Mouse (Mus musculus): ENCODE results near the gene Stam2. TPM values are rescaled to one million over a fixed set of nuclear protein-coding genes. Genes with fewer than 3 reads are reported as not detected.

The Stam2 gene
- 48.2 and 48.8 TPM in 2 replicates for polyA plus RNA-seq (2016; fragmentation: Nextera tagmentation; extraction: Ambion mirVana)

- Histone ChIP-seq H3K4me2 (replicated peaks) (peak within 1 kb of the TSS; percentile 65), H3K9ac (peak within 1 kb of the TSS; percentile 83), H3K4me3 (peak within 1 kb of the TSS; percentile 88), H3K36me3 (no peaks in the 10 kb centered on the region), H3K9me3 (replicated peaks) (no peaks in the 10 kb centered on the region; the same call in 1 of the 2 replicates), H3K27me3 (no peaks in the 10 kb centered on the region), H3K27ac (peak within 1 kb of the TSS; percentile 96), H3K4me1 (peaks cover 8% of the 10 kb centered on the region)
- peak; percentile 96 for ATAC-seq (ENCODE audit: low FRiP score)
- WGBS, result 8% methylated on average over 54 of the region's 54 CpGs
Observed at GRCm38 (mm10) chr2:52742256-52743158, at the start of gene Stam2. TSS of gene Stam2 (minus strand) at chr2:52742281.

GRCm38 (mm10) chr2:52785106-52785721 is 43.1 kb upstream of the Stam2 start:
- Histone ChIP-seq H3K4me3 (no peak overlapping the region), H3K9me3 (replicated peaks) (no peaks in the 10 kb centered on the region), H3K9ac (no peak overlapping the region), H3K27me3 (no peaks in the 10 kb centered on the region), H3K4me1 (peaks cover 7% of the 10 kb centered on the region; the same call in 1 of the 2 replicates), H3K36me3 (no peaks in the 10 kb centered on the region), H3K4me2 (replicated peaks) (no peak overlapping the region), H3K27ac (no peak overlapping the region)
- no peak for ATAC-seq (ENCODE audit: low FRiP score)
- WGBS, result 56% methylated on average over 3 of the region's 3 CpGs

- no peak overlapping the region for H3K27ac ChIP-seq
- H3K4me3 ChIP-seq, result no peak overlapping the region
- no peak overlapping the region for H3K9ac ChIP-seq
- H3K36me3 ChIP-seq, result no peaks in the 10 kb centered on the region
- H3K9me3 ChIP-seq (replicated peaks), result no peaks in the 10 kb centered on the region
- 84% methylated on average over 10 of the region's 10 CpGs for WGBS
- no peaks in the 10 kb centered on the region for H3K27me3 ChIP-seq
- peaks cover 3% of the 10 kb centered on the region; the same call in 1 of the 2 replicates for H3K4me1 ChIP-seq
- ATAC-seq (ENCODE audit: low FRiP score), result no peak
- no peak overlapping the region for H3K4me2 ChIP-seq (replicated peaks)
Observed at GRCm38 (mm10) chr2:52779987-52780386, 37.9 kb upstream of the Stam2 start.

GRCm38 (mm10) chr2:52779381-52779780 is 37.3 kb upstream of the Stam2 start:
- H3K4me2 ChIP-seq (replicated peaks), result no peak overlapping the region
- H3K27ac ChIP-seq, result no peak overlapping the region
- H3K27me3 ChIP-seq, result no peaks in the 10 kb centered on the region
- no peak overlapping the region for H3K4me3 ChIP-seq
- 82% methylated on average over 9 of the region's 9 CpGs for WGBS
- no peaks in the 10 kb centered on the region for H3K9me3 ChIP-seq (replicated peaks)
- H3K36me3 ChIP-seq, result no peaks in the 10 kb centered on the region
- no peak overlapping the region for H3K9ac ChIP-seq
- ATAC-seq (ENCODE audit: low FRiP score), result no peak
- no peaks in the 10 kb centered on the region for H3K4me1 ChIP-seq

GRCm38 (mm10) chr2:52777839-52778238 is 35.8 kb upstream of the Stam2 start:
- 85% methylated on average over 2 of the region's 2 CpGs for whole genome bisulfite sequencing
- Histone ChIP-seq H3K9me3 (replicated peaks) (no peaks in the 10 kb centered on the region), H3K4me3 (no peak overlapping the region), H3K9ac (no peak overlapping the region), H3K4me2 (replicated peaks) (no peak overlapping the region), H3K27me3 (no peaks in the 10 kb centered on the region), H3K36me3 (no peaks in the 10 kb centered on the region), H3K27ac (no peak overlapping the region), H3K4me1 (peaks cover 1% of the 10 kb centered on the region; the same call in 1 of the 2 replicates)
- no peak for ATAC-seq (ENCODE audit: low FRiP score)

- no peaks in the 10 kb centered on the region for H3K36me3 ChIP-seq
- H3K4me2 ChIP-seq (replicated peaks), result no peak overlapping the region
- H3K4me1 ChIP-seq, result peaks cover 3% of the 10 kb centered on the region; the same call in 1 of the 2 replicates
- peak; percentile 67 for ATAC-seq (ENCODE audit: low FRiP score)
- 45% methylated on average over 1 of the region's 1 CpGs for WGBS
- no peak overlapping the region for H3K27ac ChIP-seq
- no peaks in the 10 kb centered on the region for H3K9me3 ChIP-seq (replicated peaks)
- no peaks in the 10 kb centered on the region for H3K27me3 ChIP-seq
- no peak overlapping the region for H3K4me3 ChIP-seq
- H3K9ac ChIP-seq, result no peak overlapping the region
Observed at GRCm38 (mm10) chr2:52774373-52774772, 32.3 kb upstream of the Stam2 start.

GRCm38 (mm10) chr2:52772774-52773393 is 30.8 kb upstream of the Stam2 start:
- WGBS, result 38% methylated on average over 4 of the region's 5 CpGs
- H3K36me3 ChIP-seq, result no peaks in the 10 kb centered on the region
- no peak overlapping the region for H3K27ac ChIP-seq
- ATAC-seq (ENCODE audit: low FRiP score), result peak; percentile 69; the same call in 1 of the 2 replicates
- H3K4me1 ChIP-seq, result peaks cover 3% of the 10 kb centered on the region; the same call in 1 of the 2 replicates
- H3K4me2 ChIP-seq (replicated peaks), result no peak overlapping the region
- no peak overlapping the region for H3K9ac ChIP-seq
- no peak overlapping the region for H3K4me3 ChIP-seq
- no peaks in the 10 kb centered on the region for H3K9me3 ChIP-seq (replicated peaks)
- H3K27me3 ChIP-seq, result no peaks in the 10 kb centered on the region

- WGBS, result 89% methylated on average over 6 of the region's 6 CpGs
- no peak for ATAC-seq (ENCODE audit: low FRiP score)
Observed at GRCm38 (mm10) chr2:52765130-52765529, 23.0 kb upstream of the Stam2 start.

GRCm38 (mm10) chr2:52763891-52764290 is 21.8 kb upstream of the Stam2 start:
- Histone ChIP-seq H3K4me2 (replicated peaks) (no peak overlapping the region), H3K9me3 (replicated peaks) (no peaks in the 10 kb centered on the region), H3K4me1 (no peaks in the 10 kb centered on the region), H3K9ac (no peak overlapping the region), H3K27me3 (no peaks in the 10 kb centered on the region), H3K27ac (no peak overlapping the region), H3K4me3 (no peak overlapping the region), H3K36me3 (no peaks in the 10 kb centered on the region)
- 83% methylated on average over 14 of the region's 14 CpGs for WGBS
- ATAC-seq (ENCODE audit: low FRiP score), result no peak

More at GRCm38 (mm10) chr2:52765130-52765529, 23.0 kb upstream of the Stam2 start:
- H3K9me3 ChIP-seq (replicated peaks), result no peaks in the 10 kb centered on the region
- H3K9ac ChIP-seq, result no peak overlapping the region
- H3K27ac ChIP-seq, result no peak overlapping the region
- H3K4me2 ChIP-seq (replicated peaks), result no peak overlapping the region
- H3K4me1 ChIP-seq, result no peaks in the 10 kb centered on the region
- no peaks in the 10 kb centered on the region for H3K36me3 ChIP-seq
- H3K4me3 ChIP-seq, result no peak overlapping the region
- no peaks in the 10 kb centered on the region for H3K27me3 ChIP-seq

GRCm38 (mm10) chr2:52763040-52763736 is 21.1 kb upstream of the Stam2 start:
- peak overlapping the region; percentile 33 for H3K4me2 ChIP-seq (replicated peaks)
- no peak overlapping the region for H3K9ac ChIP-seq
- no peaks in the 10 kb centered on the region for H3K36me3 ChIP-seq
- H3K4me1 ChIP-seq, result no peaks in the 10 kb centered on the region
- no peaks in the 10 kb centered on the region for H3K9me3 ChIP-seq (replicated peaks)
- no peaks in the 10 kb centered on the region for H3K27me3 ChIP-seq
- H3K27ac ChIP-seq, result no peak overlapping the region
- WGBS, result 17% methylated on average over 12 of the region's 12 CpGs
- no peak overlapping the region for H3K4me3 ChIP-seq
- ATAC-seq (ENCODE audit: low FRiP score), result 0 out of 2 replicates have a peak, but pooled peaks have one; percentile 46

- Histone ChIP-seq H3K4me3 (no peak overlapping the region), H3K27me3 (no peaks in the 10 kb centered on the region), H3K9ac (no peak overlapping the region), H3K4me2 (replicated peaks) (no peak overlapping the region), H3K9me3 (replicated peaks) (no peaks in the 10 kb centered on the region), H3K27ac (no peak overlapping the region), H3K4me1 (no peaks in the 10 kb centered on the region), H3K36me3 (no peaks in the 10 kb centered on the region)
- no peak for ATAC-seq (ENCODE audit: low FRiP score)
- WGBS, result 69% methylated on average over 7 of the region's 7 CpGs
Observed at GRCm38 (mm10) chr2:52762529-52762928, 20.4 kb upstream of the Stam2 start.

- Histone ChIP-seq H3K9me3 (replicated peaks) (no peaks in the 10 kb centered on the region), H3K4me2 (replicated peaks) (no peak overlapping the region), H3K4me3 (no peak overlapping the region), H3K27ac (no peak overlapping the region), H3K36me3 (no peaks in the 10 kb centered on the region), H3K4me1 (no peaks in the 10 kb centered on the region), H3K27me3 (no peaks in the 10 kb centered on the region), H3K9ac (no peak overlapping the region)
- no peak for ATAC-seq (ENCODE audit: low FRiP score)
- 31% methylated on average over 10 of the region's 10 CpGs for WGBS
Observed at GRCm38 (mm10) chr2:52758627-52759026, 16.5 kb upstream of the Stam2 start.

Measured in hindbrain, embryonic 12.5 days (tissue).